Mouse (Mus musculus): ENCODE data around the gene Samd8. TPM values are rescaled to one million over a fixed set of nuclear protein-coding genes. Genes with fewer than 3 reads are reported as not detected.

Gene Samd8
- polyA plus RNA-seq, 1 experiment, result 13.3 TPM

GRCm38 (mm10) chr14:21761560-21761959 lies 11.2 kb downstream of the Samd8 start:
- Histone ChIP-seq H3K4me1 (ENCODE audit: control insufficient read depth, insufficient read depth, low read length) (peaks cover 2% of the 10 kb centered on the region; the same call in 1 of the 2 replicates), H3K4me3 (replicated peaks; ENCODE audit: extremely low read depth, low read depth, low read length) (no peak overlapping the region)
- WGBS, result 88% methylated on average over 9 of the region's 9 CpGs
- no peak for DNase-seq
- TF ChIP-seq POLR2A (IDR thresholded peaks at IDR 0.05; ENCODE audit: borderline replicate concordance, extremely low read depth, low read depth, low read length), result no peak
- no peak for TF ChIP-seq CTCF (IDR thresholded peaks at IDR 0.05; ENCODE audit: insufficient read depth, low read length)

- Histone ChIP-seq H3K4me1 (ENCODE audit: control insufficient read depth, insufficient read depth, low read length) (peaks cover 2% of the 10 kb centered on the region; the same call in 1 of the 2 replicates), H3K4me3 (replicated peaks; ENCODE audit: extremely low read depth, low read depth, low read length) (no peak overlapping the region)
- DNase-seq, result no peak
- WGBS, result 87% methylated on average over 3 of the region's 3 CpGs
- TF ChIP-seq POLR2A (IDR thresholded peaks at IDR 0.05; ENCODE audit: borderline replicate concordance, extremely low read depth, low read depth, low read length), result no peak
- no peak for TF ChIP-seq CTCF (IDR thresholded peaks at IDR 0.05; ENCODE audit: insufficient read depth, low read length)
Measured at GRCm38 (mm10) chr14:21763736-21764135, 13.4 kb downstream of the Samd8 start.

GRCm38 (mm10) chr14:21764646-21765045 lies 14.3 kb downstream of the Samd8 start:
- no peak for TF ChIP-seq CTCF (IDR thresholded peaks at IDR 0.05; ENCODE audit: insufficient read depth, low read length)
- no peak for TF ChIP-seq POLR2A (IDR thresholded peaks at IDR 0.05; ENCODE audit: borderline replicate concordance, extremely low read depth, low read depth, low read length)
- Histone ChIP-seq H3K4me3 (replicated peaks; ENCODE audit: extremely low read depth, low read depth, low read length) (no peak overlapping the region), H3K4me1 (ENCODE audit: control insufficient read depth, insufficient read depth, low read length) (peaks cover 2% of the 10 kb centered on the region; the same call in 1 of the 2 replicates)
- DNase-seq, result no peak
- 87% methylated on average over 6 of the region's 6 CpGs for WGBS

- WGBS, result 72% methylated on average over 7 of the region's 7 CpGs
- no peak overlapping the region for H3K4me3 ChIP-seq (replicated peaks; ENCODE audit: extremely low read depth, low read depth, low read length)
- peaks cover 2% of the 10 kb centered on the region; the same call in 1 of the 2 replicates for H3K4me1 ChIP-seq (ENCODE audit: control insufficient read depth, insufficient read depth, low read length)
- TF ChIP-seq CTCF (IDR thresholded peaks at IDR 0.05; ENCODE audit: insufficient read depth, low read length), result no peak
- TF ChIP-seq POLR2A (IDR thresholded peaks at IDR 0.05; ENCODE audit: borderline replicate concordance, extremely low read depth, low read depth, low read length), result no peak
- DNase-seq, result no peak
Measured at GRCm38 (mm10) chr14:21765754-21766397, 15.5 kb downstream of the Samd8 start.

- peaks cover 2% of the 10 kb centered on the region; the same call in 1 of the 2 replicates for H3K4me1 ChIP-seq (ENCODE audit: control insufficient read depth, insufficient read depth, low read length)
- no peak overlapping the region for H3K4me3 ChIP-seq (replicated peaks; ENCODE audit: extremely low read depth, low read depth, low read length)
- WGBS, result 74% methylated on average over 6 of the region's 6 CpGs
- no peak for DNase-seq
- TF ChIP-seq POLR2A (IDR thresholded peaks at IDR 0.05; ENCODE audit: borderline replicate concordance, extremely low read depth, low read depth, low read length) (no peak), CTCF (IDR thresholded peaks at IDR 0.05; ENCODE audit: insufficient read depth, low read length) (no peak)
Measured at GRCm38 (mm10) chr14:21766398-21766958, 16.1 kb downstream of the Samd8 start.

- H3K4me1 ChIP-seq (ENCODE audit: control insufficient read depth, insufficient read depth, low read length), result no peaks in the 10 kb centered on the region
- WGBS, result 80% methylated on average over 11 of the region's 11 CpGs
- no peak for TF ChIP-seq POLR2A (IDR thresholded peaks at IDR 0.05; ENCODE audit: borderline replicate concordance, extremely low read depth, low read depth, low read length)
- no peak for TF ChIP-seq CTCF (IDR thresholded peaks at IDR 0.05; ENCODE audit: insufficient read depth, low read length)
- DNase-seq, result no peak
- no peak overlapping the region for H3K4me3 ChIP-seq (replicated peaks; ENCODE audit: extremely low read depth, low read depth, low read length)
Measured at GRCm38 (mm10) chr14:21772506-21773281, 22.4 kb downstream of the Samd8 start.

- WGBS, result 81% methylated on average over 2 of the region's 2 CpGs
- DNase-seq, result no peak
- no peak overlapping the region for H3K4me3 ChIP-seq (replicated peaks; ENCODE audit: extremely low read depth, low read depth, low read length)
- TF ChIP-seq CTCF (IDR thresholded peaks at IDR 0.05; ENCODE audit: insufficient read depth, low read length) (no peak), POLR2A (IDR thresholded peaks at IDR 0.05; ENCODE audit: borderline replicate concordance, extremely low read depth, low read depth, low read length) (no peak)
- H3K4me1 ChIP-seq (ENCODE audit: control insufficient read depth, insufficient read depth, low read length), result no peaks in the 10 kb centered on the region
Measured at GRCm38 (mm10) chr14:21773946-21774345, 23.6 kb downstream of the Samd8 start.

GRCm38 (mm10) chr14:21776201-21776600 lies 25.9 kb downstream of the Samd8 start:
- WGBS, result 88% methylated on average over 4 of the region's 4 CpGs
- no peak for TF ChIP-seq CTCF (IDR thresholded peaks at IDR 0.05; ENCODE audit: insufficient read depth, low read length)
- TF ChIP-seq POLR2A (IDR thresholded peaks at IDR 0.05; ENCODE audit: borderline replicate concordance, extremely low read depth, low read depth, low read length), result no peak
- H3K4me3 ChIP-seq (replicated peaks; ENCODE audit: extremely low read depth, low read depth, low read length), result no peak overlapping the region
- DNase-seq, result no peak
- no peaks in the 10 kb centered on the region for H3K4me1 ChIP-seq (ENCODE audit: control insufficient read depth, insufficient read depth, low read length)

GRCm38 (mm10) chr14:21786500-21786899 lies 36.2 kb downstream of the Samd8 start:
- no peak for DNase-seq
- no peaks in the 10 kb centered on the region for H3K4me1 ChIP-seq (ENCODE audit: control insufficient read depth, insufficient read depth, low read length)
- no peak overlapping the region for H3K4me3 ChIP-seq (replicated peaks; ENCODE audit: extremely low read depth, low read depth, low read length)
- TF ChIP-seq CTCF (IDR thresholded peaks at IDR 0.05; ENCODE audit: insufficient read depth, low read length) (no peak), POLR2A (IDR thresholded peaks at IDR 0.05; ENCODE audit: borderline replicate concordance, extremely low read depth, low read depth, low read length) (no peak)
- 82% methylated on average over 4 of the region's 4 CpGs for WGBS
